Mouse (Mus musculus) embryonic fibroblast, embryonic 13.5 days (primary cell): Measurements from ENCODE around the gene Tsc2. TPM values are rescaled to one million over a fixed set of nuclear protein-coding genes. Genes with fewer than 3 reads are reported as not detected.
A peak's percentile ranks its signal among the peaks of the same experiment; 100 is the strongest.
"Not testable (repeated sequence)": the region's sequence is repeated elsewhere in the genome, so short reads cannot be mapped to it uniquely, and the experiment has no call there.

Source experiments
- H3K27ac ChIP-seq: 2 replicates; pipeline ENCODE4 v1.5.1; 2012; ENCODE audit warnings: low read length, control low read depth, inconsistent platforms; ENCODE audit not compliant: insufficient read depth
- H3K4me1 ChIP-seq: 2 replicates; pipeline ENCODE4 v1.6.1; 2011; ENCODE audit warnings: low read length; ENCODE audit not compliant: control insufficient read depth, insufficient read depth
- H3K4me3 ChIP-seq: 2 replicates; pipeline ENCODE4 v1.5.1; 2011; ENCODE audit warnings: mild to moderate bottlenecking, control low read depth, low read length; ENCODE audit not compliant: insufficient read depth
- CTCF ChIP-seq: IDR thresholded peaks from 2 replicates; pipeline ENCODE4 v1.5.1; 2011; ENCODE audit warnings: mild to moderate bottlenecking, control low read depth, low read length, moderate library complexity, borderline replicate concordance; ENCODE audit not compliant: insufficient read depth
- POLR2A ChIP-seq: IDR thresholded peaks from 2 replicates; pipeline ENCODE4 v1.6.1; 2011; ENCODE audit warnings: low read depth, mild to moderate bottlenecking, control low read depth, low read length, moderate library complexity
- polyA plus RNA-seq: library from polyadenylated mRNA; stranded (reverse); fragments of >200 nt; gene quantifications from 2 replicates; pipeline ENCODE4 v1.2.4, GENCODE M21; 2011; ENCODE audit warnings: low read depth; ENCODE audit not compliant: missing spikeins, insufficient read length

Gene Tsc2
- polyA plus RNA-seq, 1 experiment: 75.0 TPM

- H3K27ac ChIP-seq: no peak overlapping the region
- no peak overlapping the region for H3K4me3 ChIP-seq
- TF ChIP-seq POLR2A (no peak), CTCF (peak; percentile 54; the same call in 1 of the 2 replicates)
- H3K4me1 ChIP-seq: peaks cover 16% of the 10 kb centered on the region; the same call in 1 of the 2 replicates
Observed at GRCm38 (mm10) chr17:24667416-24667815, 35.0 kb upstream of the Tsc2 start.

DNA sequence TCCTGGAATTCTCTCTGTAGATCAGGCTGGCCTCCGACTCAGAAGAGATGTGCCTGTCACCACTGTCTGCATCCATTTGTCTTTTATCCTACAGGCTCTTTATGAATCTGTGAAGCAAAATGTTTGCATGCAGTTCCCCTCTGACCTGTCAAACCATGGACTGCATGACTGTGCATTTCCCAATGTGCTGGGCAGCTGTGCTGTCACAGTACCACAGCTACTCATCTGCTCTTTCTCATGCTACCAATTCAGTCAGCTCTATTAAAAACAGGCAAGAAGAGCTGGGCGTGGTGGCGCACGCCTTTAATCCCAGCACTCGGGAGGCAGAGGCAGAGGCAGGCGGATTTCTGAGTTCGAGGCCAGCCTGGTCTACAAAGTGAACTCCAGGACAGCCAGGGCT is 34.6 kb upstream of the Tsc2 start:
- H3K27ac ChIP-seq, H3K4me3 ChIP-seq: not testable (repeated sequence)

DNA sequence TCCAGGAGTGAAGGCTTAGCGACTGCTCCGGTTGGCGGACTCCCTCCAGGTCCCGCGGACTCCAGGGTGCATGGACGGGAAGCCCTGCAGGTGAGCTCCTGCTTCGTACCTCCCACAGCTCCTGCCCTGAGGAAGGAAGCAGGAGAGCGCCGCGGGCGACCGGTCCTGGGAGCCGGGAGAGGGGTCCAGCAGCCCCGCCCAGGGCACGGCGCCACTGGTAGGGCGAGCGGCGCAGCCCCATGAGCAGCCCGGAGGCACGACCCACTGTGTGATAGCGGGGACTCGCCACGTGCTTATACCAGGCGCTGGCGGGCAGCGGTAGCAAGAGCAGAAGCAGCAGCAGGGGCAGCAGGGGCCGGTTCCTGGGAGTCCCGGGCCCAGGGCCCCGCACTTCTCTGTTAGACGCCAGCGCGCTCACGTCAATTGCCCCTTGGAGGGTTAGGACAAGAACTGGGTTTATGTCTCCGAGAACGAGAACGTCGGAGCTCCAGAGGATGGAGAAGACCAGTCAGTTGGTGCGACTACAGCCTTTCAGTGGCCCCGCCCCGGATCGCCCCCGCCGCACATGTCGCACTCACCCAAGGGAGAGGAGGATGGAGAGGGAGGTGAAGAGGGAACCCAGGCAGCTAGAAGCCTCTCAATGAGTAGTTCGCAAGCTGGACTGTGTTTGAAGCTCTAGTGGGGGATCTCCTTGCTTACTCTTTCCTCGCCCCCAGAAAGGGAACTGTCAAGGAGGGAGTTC is 25.8 kb upstream of the Tsc2 start, which contains the start of gene Npw:
Npw (minus strand) TSS at position 441 of the 742 bp plus-strand sequence.
- peak within 1 kb of the TSS; percentile 13 for H3K4me3 ChIP-seq
- H3K27ac ChIP-seq: no peak within 1 kb of the TSS
- H3K4me1 ChIP-seq: peaks cover 3% of the 10 kb centered on the region; the same call in 1 of the 2 replicates
- TF ChIP-seq POLR2A: no peak
- no peak for TF ChIP-seq CTCF

More for the DNA sequence above, 34.6 kb upstream of the Tsc2 start:
- H3K4me1 ChIP-seq: peaks cover 14% of the 10 kb centered on the region; the same call in 1 of the 2 replicates

- peaks cover 3% of the 10 kb centered on the region; the same call in 1 of the 2 replicates for H3K4me1 ChIP-seq
- TF ChIP-seq CTCF: no peak
- no peak for TF ChIP-seq POLR2A
- H3K27ac ChIP-seq: no peak overlapping the region
- no peak overlapping the region for H3K4me3 ChIP-seq
Observed at GRCm38 (mm10) chr17:24654969-24655368, 22.5 kb upstream of the Tsc2 start.

DNA sequence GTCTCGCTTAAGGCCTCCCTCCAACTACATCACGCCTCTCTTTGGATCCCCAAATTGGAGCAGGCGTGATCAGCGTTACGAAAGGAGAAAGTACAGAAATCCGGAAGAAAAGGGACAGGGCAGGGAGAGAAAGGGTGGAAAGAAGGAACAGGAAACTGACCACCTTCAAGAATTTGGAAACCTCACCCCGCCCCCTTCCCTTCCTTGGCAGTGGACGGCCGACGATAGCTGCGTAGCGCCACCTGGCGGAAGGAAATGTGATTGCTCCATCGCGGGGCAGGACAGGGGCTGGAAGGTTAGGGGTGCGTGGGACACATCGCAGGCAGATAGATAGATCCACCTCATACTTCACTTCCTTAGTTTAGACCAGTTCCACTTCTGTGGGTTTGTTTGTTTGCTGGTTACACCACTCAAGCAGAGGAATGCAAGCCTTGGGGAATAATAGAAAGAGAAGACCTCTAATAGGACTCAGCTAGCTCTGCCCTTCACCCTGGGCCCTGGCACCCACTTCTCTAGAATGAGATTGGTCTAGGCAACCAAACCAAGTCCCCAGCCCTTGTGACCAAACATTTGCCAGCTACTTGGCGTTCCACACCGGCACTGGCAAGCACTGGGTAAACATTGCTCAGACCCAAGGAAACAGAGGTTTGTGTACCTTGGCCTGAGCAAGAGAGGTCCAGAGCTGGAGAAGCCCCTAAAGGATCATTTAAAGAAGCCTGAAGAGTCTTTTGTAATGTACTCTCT is 21.7 kb upstream of the Tsc2 start:
- Histone ChIP-seq H3K4me1 (peaks cover 3% of the 10 kb centered on the region; the same call in 1 of the 2 replicates), H3K4me3 (peak overlapping the region; percentile 7; the same call in 1 of the 2 replicates), H3K27ac (no peak overlapping the region)
- peak; percentile 96 for TF ChIP-seq CTCF
- peak; percentile 42; the same call in 1 of the 2 replicates for TF ChIP-seq POLR2A

GRCm38 (mm10) chr17:24651835-24652234 is 19.4 kb upstream of the Tsc2 start:
- TF ChIP-seq CTCF (no peak), POLR2A (no peak)
- H3K4me1 ChIP-seq: peaks cover 3% of the 10 kb centered on the region
- no peak overlapping the region for H3K27ac ChIP-seq
- no peak overlapping the region for H3K4me3 ChIP-seq

DNA sequence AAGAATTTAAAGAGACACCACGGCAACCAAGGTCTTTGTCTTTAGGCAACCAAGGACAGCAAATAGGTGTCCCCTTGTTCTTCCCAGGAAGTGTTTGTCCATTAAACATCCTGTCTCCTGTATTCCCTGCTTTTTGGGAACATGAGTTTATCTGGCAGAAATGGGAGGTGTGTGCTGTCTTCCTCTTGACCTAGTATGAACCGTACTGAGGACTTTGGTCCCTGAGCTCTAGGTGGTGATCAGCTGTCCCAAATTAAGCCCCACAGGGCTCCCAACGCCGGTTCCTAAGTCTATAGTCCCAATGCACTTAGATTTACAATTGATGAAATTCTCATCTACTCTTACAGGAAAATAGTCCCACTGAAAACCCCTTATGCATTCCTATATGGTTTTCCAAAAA is 18.3 kb upstream of the Tsc2 start:
- H3K27ac ChIP-seq: no peak overlapping the region
- TF ChIP-seq CTCF: no peak
- TF ChIP-seq POLR2A: no peak
- peaks cover 3% of the 10 kb centered on the region for H3K4me1 ChIP-seq
- no peak overlapping the region for H3K4me3 ChIP-seq

- Histone ChIP-seq H3K4me3 (peak within 1 kb of the TSS; percentile 74), H3K27ac (no peak within 1 kb of the TSS), H3K4me1 (peaks cover 8% of the 10 kb centered on the region)
- TF ChIP-seq POLR2A: peak; percentile 75
- TF ChIP-seq CTCF: no peak
Observed at GRCm38 (mm10) chr17:24650070-24650616, 17.7 kb upstream of the Tsc2 start, which contains the start of gene Slc9a3r2. Gene Slc9a3r2 (minus strand): TSS chr17:24650327.

DNA sequence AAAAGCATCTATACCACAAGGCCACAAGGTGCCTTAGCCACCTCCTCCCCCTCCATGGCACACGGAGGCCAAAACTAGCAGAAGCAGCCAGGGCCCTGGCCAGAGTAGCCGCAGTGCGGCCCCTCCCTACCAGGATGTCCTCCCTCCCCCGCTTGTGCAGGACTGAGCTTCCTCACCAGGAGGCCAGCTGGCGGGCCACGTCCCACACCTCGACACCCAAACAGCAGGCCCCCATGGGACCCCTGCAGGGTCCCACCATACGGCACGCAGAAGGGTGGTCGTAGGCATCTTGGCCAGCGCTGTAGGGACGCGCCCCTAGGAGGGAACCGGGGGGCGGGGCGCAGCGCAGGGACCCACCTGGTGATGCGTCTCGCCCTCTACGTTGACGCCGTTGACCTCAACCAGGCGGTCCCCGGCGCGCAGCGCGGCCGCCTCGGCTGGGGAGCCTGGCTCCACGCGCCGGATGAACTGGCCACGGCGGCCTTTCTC is 17.2 kb upstream of the Tsc2 start:
- Histone ChIP-seq H3K4me1 (peaks cover 13% of the 10 kb centered on the region), H3K27ac (no peak overlapping the region), H3K4me3 (peak overlapping the region; percentile 74)
- no peak for TF ChIP-seq POLR2A
- no peak for TF ChIP-seq CTCF
